Mouse (Mus musculus) kidney, adult 18-20 months (tissue): ENCODE measurements around the gene Zp2.

Experiments used
- DNase-seq: peaks from one replicate; pipeline ENCODE4 v3.0.0; 2021

Zp2 gene

DNA sequence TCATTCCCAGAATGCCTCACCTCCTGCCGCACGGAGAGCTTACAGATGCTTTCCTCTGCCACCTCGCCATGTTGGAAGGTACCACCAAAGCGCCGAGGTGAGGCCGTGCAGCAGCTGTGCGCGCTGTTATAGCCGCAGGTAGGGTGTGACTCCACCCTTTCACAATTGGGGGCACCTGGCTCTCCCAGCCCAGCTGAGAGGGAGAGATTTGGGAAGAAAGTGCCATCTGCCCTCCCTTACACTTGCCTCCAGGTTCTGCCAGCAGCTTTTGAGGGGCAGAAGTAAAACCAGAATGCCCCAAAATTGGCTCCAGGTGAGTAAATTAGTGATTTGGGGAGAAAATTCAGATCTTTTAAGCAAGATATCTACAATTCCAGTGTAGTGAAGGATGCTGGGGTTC is at the start of gene Zp2:
Gene Zp2 (minus strand): TSS at position 101 of the 400 bp plus-strand sequence.
- DNase-seq = no peak

DNA sequence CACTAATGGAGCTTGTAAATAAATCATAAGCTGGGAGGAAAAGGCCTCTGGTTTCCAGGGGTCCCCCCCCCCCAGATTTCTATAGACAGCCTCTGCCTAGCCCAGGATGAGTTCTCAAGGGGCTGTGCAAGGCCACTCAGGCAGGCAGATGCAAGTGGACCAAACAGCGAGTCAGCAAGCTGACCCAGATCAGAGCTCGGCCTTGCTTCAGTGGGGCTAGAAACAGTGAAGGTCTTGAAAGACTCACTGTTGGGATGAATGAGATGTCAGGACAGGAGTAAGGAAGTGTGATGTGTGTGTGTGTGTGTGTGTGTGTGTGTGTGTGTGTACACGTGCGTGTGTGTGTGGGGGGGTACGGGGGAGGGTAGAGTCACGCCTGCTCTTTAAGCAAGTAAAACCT is 47.7 kb upstream of the Zp2 start:
- DNase-seq = no peak

DNA sequence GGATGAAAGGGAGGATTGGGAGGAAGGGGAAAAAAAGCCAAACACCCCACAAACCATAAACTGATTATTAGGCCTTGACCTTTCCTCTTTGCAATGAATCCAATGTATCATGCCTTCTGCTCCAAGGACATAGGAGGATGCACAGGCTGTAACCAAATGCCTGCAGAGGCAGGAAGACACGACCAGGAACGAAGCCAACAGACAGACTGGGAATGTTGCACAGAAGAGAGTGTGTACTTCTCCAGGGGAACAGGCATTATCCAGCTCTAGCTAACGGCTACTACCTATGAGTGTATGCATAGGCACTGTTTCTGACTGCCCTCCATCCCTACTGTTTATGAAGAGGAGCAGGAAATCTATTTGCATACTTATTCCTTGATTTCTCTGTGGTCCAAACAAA is 47.1 kb upstream of the Zp2 start:
- no peak for DNase-seq

DNA sequence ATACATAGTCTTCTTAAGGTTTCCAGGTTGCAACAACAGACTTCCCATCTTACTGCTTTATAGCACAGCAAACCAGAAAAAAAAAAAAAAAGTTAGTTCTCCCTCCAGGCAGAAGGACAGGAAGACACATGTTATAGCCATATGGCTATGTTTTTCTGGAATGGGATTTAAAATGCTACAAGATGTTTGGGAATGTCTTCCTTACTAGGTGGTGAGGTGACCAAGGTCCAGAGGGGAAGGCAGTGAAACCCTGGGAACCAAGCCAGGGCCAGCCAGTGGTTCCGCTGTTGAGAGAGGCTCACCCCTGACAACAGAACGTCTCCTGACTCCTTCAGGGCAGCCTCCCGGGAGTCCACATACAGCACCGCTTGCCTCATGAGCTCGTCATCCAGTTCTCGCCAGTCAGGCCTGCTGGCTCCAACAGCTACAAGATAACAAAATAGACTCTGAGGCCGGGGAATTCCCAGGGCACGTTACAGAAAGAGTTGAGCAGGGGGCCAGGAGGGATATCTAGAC is 45.1 kb upstream of the Zp2 start:
- peak; percentile 69 for DNase-seq

DNA sequence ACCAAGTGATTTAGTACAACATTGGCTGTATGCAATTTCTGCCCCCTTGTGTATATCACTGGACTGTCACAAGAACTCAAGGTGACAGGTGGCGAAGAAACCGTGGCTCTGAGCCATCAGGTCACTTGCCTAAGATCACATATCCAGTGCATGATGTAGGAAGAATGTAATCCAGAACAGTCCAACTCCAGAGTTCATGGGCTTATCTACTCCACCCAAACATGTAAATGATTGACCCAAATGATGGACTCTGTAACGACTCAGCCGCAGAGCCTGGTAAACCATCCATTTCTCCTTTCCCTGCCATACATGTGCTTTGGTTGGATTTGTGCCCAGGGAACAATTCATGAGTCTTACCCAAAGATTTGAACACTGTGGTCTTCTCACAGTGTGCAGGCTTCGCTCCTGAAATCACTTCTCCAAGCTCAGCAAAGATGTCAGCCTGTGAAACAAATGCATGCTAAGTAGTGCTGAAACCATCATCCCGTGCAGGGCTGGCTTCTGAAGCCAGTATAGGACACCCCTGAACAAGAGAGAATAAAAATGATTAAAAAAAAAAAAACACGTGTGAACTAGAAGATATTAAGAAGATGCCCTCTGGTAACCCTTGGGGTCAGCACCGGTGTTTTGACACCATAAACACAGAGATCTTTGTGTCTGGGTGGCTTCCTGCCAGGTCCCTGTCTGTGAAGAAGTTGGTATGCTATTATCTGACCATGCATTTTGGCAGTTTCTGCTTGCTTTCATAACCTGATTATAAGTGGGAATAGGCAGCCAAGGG is 44.5 kb upstream of the Zp2 start:
- peak; percentile 65 for DNase-seq

DNA sequence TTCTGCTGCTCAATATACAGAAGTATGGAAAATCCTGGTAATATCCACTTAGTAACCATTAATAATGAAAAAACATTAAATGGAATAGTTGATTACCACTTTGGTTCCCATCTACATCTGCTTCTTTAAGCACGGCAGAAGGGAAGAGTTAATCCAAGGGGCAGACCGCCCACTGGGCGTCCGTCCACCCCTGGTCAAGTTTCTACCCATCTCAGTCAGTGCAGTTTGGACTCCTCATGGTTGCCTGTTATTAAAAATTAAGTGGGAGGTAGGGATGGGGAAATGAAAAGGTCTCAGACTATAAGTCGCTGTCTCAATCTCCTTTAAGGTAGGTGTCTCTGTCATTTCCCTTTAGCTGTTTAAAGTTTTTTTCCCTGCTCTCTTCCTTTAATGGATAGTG is 43.9 kb upstream of the Zp2 start:
- peak; percentile 27 for DNase-seq

DNA sequence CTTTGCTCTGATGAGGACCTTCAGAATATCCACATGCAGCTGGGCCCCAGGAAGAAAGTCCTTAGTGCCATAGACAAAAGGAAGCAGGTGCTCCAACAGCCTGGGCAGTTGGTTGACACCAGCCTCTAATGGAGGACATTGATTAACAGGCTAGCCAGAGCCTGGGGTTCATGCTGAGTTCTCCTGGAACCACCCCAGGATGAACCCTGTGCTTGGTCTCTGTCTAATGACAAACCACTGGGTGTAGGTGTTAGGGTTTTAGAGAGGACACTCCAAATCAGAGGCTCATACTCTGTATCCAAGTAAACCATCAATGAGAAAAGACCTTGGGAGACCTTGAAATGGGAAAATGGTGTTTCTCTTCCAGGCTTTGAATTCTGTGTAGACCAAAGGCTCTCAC is 37.8 kb upstream of the Zp2 start:
- no peak for DNase-seq

DNA sequence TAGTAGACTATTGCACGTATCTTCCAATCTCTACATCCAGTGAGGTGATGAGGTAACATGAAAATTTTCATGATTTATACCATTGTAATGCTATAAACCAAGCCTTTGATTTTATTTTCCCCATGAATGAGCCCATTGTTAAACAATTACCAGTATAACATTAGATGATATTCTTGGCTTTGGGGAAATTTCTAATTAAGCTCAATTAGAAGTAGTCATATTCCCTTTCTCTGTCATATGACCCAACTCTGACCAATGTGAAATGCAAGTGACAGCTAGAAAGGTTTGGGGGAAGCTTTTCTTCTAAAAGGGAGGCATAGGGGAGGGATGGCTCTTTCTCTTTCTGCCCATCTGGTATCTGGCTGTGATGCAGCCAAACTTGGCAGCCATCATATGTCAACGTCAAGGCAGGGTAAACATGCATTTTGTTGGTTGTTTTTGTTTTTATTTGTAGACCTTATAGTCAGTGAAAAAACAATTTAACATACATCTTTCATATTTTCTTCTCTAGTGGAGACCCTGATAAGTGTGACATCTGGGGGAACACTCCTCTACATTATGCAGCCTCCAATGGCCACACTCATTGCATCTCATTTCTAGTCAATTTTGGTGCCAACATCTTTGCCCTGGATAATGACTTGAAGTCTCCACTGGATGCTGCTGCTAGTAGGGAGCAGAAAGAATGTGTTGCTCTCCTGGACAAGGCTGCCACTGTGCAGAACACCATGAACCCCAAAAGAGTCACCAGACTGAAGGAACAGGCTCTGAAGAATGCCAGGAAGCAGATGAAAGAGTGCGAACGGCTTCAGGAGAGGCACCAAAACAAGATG is 36.5 kb upstream of the Zp2 start:
- no peak for DNase-seq

DNA sequence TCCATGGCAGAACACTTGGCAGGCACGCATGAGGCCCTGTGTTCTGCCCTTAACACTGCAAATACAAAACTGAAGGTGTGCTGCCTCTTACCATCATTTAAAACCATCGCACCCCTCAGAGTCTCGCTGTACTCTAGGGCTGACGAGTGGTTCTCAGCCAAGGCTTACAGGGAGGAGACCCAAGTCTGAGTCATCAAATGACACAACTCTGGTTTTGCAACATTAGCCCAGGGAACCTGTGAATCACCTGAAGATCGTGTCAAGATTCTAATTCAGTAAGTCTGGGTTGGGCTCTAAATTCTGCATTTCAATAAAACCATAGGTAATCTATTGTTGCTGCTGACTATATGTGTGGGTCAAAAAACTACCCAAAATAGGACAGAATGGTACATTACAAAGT is 35.5 kb upstream of the Zp2 start:
- DNase-seq = no peak

DNA sequence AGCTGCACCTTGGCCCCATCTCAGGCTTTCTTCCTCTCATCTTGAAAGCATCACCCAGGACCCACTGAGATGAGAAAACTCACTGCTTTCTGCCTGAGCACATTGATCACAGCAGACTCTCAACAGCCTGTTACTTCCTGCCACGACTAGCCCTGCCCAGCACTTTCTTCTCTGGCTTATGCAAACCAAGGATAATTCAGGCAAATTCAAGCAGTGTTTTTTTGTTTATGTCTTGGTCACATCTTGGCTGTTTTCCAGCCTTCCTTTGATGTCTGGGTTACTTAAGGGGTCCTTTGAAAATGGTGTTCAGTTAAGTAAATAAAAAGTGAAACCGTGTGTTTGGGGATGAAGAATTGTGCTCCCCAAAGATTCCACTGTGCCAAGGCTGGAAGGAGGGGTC is 33.8 kb upstream of the Zp2 start:
- no peak for DNase-seq

DNA sequence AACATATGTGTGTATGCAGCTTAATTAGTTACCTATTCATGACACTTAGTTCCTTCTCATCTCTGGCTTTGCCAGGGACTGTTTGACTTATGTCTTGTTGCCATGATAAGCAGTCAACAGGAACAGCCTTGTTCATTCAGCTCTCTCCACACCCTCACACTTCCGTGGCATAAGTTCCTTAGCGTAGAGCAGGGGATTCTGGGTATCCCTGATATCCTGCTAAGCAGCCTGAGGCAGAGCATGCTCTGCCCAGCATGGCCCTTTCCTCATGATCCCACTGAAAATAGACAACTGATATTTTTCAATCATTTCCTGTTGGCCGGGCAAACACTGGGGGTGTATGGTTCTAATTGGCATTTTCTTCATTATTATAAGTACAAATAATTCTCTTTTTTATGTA is 32.5 kb upstream of the Zp2 start:
- no peak for DNase-seq

DNA sequence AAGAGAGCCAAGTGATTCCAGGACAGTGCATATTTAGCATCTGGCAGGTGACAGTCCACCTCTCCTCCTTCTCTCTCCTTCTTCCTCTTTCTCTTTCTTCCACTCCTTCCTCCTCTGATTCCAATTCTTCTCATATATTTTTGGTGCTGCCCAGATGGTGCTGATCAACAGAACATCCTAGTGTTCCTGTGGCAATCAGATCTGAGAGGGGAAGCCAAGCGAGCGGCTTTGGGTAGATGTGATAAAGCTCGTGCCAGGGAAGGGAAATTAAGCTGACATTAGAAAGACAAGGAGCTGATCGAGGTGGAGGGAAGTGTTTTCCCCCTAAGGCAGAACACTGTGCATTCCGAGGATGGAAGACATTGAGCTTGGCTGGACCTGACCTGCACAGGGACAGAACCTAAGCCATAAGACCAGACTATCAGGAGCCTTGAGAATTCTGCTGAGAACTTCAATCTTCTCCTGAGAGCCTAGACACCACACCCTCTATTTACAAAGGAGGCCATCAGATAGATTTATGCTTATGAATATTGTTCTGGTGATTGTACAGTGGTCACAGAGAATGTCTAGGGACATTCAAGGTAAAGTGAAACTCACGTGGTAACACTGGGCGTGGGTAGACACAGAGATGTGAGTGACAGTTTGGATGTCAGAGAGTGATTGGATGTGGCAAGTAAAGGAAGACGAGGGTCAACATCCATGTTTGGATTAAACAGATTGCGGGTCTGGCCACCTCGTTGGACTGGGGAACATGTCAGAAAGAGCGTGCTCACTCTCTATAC is 29.8 kb upstream of the Zp2 start:
- no peak for DNase-seq

DNA sequence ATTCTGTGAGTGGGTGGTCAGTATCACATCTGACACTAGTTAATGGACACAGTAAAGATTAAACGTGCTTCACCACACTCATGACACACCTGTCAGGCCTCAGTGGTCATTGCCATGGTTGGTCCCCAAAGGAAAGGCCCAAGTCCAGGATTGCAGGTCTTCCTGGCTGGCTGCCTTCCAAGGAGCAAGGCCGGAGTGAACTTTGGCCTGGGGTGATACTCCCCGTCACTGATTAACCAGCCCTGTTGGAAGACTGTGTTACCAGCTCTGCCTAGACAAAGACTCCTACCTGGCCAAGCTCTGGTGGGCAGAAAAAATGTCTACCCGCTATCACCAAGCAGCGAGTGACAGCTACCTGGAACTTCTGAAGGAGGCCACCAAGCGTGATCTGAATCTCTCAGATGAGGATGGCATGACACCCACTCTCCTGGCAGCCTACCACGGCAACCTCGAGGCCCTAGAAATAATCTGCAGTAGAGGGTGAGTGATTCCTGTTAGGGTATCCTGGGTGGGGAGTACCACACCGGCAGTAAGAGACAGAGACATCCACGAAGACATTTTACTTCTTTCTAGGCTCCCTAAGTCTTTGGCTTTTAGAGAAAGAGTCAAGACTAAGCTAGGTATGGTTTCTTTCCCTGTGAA is 28.6 kb upstream of the Zp2 start, which contains the start of gene Anks4b:
Gene Anks4b (plus strand): TSS at position 256 of the 642 bp plus-strand sequence.
- DNase-seq = peak; percentile 89

DNA sequence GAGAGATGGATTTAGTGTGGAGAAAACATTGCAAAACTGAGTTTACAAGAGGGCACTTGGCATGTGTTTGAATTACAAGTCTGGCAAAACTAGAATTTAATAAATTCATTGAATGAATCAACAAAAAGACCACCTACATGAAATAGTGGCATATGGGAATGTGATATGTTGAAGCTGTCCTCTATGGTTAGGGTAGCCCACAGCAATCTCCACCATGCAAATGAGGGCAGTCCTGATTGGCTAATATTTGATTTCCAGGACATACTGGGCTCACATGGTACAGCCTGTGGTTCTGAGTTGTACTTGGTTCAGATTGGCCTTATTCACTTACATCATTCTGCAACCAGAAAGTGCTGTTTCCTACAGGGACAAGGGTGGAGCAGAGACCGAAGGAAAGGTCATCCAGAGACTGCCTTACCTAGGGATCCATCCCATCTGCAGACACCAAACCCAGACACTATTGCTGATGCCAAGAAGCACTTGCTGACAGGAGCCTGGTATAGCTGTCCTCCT is 27.2 kb upstream of the Zp2 start:
- no peak for DNase-seq

DNA sequence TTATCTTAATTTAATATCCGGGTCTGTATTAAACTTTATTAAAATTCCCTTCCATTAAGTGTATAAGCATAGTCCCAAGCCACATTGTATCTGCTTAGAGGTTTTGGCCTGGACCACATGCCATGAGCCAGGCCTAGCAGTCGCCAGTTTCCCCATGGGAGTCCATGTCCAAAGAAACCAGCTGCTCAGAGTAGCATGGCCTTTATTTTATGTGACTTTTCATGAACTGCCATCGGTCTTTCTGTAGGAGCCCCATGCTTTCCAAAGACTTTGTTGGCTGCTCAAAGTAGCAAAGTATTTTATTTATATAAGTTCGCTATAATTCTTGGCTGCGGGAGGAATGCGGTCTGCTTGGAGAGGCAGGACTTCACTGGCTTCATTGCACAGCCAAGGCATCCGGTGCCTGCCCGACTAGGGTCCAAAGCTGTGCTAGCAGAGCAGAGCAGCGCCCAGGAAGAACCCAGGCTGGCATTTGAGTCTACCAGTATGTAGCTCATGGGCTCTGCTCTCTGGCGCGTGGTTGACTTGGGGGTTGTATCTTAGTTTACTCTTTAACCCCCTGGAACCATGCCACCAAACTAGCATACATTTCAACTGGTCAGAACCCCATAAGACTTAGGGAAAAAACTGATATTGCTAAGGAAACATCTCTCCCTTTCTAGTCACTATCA is 18.6 kb upstream of the Zp2 start:
- peak; percentile 27 for DNase-seq

DNA sequence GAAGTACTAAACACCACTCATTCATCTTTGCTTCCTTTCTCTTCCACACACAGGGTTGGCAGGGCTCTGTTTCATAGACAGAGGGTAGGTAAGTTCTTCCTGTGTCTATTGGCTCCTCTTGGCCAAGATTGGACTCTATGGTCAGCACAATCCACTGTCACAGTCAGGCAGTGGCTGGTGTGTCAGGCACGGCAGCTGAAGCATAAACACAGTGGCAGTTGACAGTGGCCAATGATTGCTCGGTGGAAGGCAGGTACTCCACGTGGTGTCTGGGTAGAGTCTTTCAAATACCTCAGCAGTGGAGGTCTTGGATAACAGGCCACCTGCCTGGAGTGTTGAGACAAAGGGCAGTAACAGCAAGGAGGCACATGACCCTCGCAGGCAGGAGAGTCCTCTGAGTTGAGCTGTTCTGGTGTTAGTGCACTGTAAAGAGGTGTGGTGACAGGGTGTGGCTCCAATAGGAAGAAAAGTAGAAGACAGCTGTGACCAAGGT is 13.1 kb upstream of the Zp2 start:
- no peak for DNase-seq

DNA sequence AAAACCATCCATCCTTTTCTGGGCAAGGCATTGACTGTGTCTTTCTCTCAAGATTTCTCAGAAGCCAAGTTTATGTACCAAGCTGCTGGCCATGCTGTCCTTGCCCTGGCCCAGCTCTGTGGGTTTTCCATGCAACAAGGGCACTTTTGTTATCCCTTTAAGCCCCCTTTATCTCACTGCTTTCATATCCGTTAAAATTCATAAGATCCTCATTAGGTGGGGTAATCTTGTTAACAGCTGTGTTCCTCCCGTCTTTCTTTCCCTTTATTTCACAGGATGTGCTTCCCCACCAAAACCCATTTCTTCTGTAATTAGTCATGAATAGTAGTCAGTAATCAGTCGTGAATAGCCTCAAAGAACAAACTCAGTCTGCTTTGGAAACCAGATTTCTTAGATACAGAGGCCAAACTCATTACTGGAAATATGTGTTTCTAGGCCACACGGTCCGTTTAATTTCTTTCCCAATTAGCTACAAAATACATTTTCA is 12.5 kb upstream of the Zp2 start:
- no peak for DNase-seq

DNA sequence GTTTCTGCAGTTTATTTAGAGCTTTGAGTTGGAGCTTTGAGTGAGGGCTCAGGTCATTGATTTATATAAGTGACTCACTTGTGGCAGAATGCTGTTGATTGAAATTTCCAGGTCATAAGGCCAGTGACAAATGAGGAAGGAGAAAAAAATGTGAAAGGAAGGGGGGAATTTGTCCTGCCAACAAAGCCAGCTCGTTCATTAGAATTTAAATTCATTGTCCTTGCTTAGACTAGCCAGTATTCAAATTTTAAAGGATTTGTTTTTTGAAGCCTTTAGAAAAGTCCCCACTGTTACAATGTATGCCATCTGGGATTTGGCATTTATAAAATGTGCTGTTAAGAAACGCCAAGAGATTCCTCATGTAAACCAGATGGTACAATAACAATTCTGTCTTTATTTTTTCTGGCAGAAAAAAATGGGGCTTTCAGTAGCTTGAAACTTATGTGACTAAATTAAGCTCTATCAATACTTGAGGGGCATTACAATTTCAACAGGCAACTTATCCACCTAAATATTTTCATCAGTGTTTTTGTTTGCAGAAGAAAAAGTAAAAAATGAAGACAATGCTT is 11.8 kb upstream of the Zp2 start:
- DNase-seq = no peak

DNA sequence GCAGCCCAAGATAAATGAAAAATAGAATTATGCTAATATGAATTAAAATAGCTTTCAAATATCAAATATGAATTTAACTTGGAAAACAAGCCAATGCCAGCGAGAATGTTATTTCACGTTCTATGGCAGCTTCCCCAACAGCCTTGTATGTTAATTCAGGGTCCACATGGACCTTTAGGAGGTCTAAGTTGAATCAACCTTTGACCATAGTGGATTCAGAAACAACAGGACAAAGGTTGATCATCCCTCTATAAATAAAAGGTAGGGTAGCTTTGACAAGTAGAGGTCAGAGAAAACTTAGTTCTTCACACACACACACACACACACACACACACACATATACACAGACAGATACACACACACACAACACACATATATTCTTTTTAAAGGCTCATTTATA is 5.8 kb upstream of the Zp2 start:
- DNase-seq = no peak

DNA sequence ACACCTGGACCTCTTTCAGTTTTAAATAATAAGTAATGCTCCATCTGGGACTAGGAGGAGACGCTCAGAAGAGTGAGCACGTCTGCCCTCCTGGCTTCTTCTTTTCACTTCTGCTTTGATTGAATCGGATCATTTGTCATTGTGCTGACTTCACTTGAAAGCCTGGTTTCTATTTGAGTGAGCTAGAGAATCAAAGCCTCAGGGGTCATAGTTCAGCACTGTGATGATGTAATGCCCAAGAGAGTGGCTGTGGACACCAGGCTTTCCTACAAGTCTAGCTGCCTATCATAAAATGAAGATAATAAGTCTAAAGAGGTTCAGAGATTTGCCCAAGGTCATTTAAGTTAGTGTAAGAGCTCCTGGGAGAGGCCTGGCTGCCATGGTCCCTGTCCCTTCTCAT is 5.2 kb upstream of the Zp2 start:
- DNase-seq = peak; percentile 24

DNA sequence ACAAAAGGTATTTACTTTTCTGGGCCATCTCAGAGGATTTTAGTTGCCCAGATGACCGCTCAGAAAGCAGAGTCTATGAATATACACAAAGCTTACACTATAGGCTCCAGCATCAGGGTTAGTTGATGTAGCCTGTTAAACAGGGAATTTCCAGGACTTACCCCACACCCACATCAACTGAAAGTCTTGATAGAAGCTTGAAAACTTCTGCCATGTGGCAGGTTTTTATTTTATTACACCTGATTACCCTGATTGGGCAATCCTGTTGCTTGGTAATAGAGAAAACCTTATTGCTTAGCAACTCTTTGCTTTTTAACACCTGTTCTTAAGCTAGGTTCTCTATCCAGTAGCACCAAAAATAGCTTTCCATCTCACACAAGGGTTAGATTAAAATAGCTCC is 2.3 kb downstream of the Zp2 start:
- no peak for DNase-seq
